Mouse (Mus musculus) gastrocnemius, postnatal 14 days (tissue): Measurements from ENCODE around the gene H2al1f. TPM values are rescaled to one million over a fixed set of nuclear protein-coding genes. Genes with fewer than 3 reads are reported as not detected.
"Not testable (repeated sequence)": the region's sequence is repeated elsewhere in the genome, so short reads cannot be mapped to it uniquely, and the experiment has no call there.

Source experiments
- DNase-seq: peaks from one replicate; pipeline ENCODE4 v3.0.0; 2021; ENCODE audit warnings: mixed read lengths
- intact Hi-C: fragments of 180-260 bp; cut with DNase I; formaldehyde crosslinking; loops from one replicate; pipeline ENCODE4 v1.15.1; 2025; ENCODE audit warnings: low total_unique reads
- long read RNA-seq, 2 experiments: library from polyadenylated mRNA; stranded (forward); transcript quantifications; one replicate each; pipeline ENCODE4 v2.0.0; 2021
- total RNA-seq, 2 experiments: library from RNA; stranded (reverse); gene quantifications; 2 replicates each; pipeline ENCODE4 v1.2.3; 2021

Gene H2al1f
- total RNA-seq: not detected
- long read RNA-seq, experiment 1: 0 reads
- long read RNA-seq, experiment 2: 0 reads

DNA sequence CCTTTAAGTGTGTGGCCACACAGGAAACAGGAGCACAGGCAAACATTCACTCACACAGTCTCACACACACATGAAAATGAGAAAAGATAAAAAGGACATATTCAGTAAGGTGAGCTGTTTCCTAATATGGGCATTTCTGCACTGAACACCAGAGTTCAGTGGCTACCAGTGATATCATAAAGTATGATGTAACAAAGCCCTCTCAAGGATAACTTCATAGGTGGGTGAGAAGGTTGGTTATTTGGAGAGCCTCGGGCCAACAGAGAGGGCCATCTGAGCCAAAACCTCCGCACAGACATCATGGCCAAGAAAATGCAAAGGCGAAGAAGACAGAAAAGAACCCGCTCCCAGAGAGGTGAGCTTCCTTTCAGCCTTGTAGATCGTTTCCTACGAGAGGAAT lies at the start of gene H2al1f:
Gene H2al1f, plus strand, starts transcription at position 301 of the 400 bp plus-strand sequence.
- intact Hi-C loops, DNase-seq: not testable (repeated sequence)

DNA sequence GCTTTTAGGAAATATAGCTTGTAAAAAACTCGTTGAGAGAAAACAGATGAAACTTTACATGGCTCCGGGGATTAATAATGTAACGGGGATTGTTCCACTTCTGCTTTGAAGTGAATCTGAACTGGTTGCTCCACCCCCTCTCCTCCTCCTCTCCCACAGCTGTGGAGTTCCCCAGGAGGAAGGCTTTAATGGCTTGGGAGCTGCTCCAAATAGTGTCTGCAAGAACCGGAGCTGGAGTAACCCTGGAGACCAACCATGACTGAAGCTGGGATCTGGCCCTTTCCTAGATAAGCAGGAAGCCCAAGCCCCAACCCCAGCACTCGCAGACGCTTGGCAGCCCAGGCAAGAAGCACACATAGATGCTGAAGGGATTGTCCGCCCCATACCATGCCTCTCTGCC lies 47.2 kb upstream of the H2al1f start:
- peak; percentile 42 for DNase-seq
- intact Hi-C loops: no loop called here

DNA sequence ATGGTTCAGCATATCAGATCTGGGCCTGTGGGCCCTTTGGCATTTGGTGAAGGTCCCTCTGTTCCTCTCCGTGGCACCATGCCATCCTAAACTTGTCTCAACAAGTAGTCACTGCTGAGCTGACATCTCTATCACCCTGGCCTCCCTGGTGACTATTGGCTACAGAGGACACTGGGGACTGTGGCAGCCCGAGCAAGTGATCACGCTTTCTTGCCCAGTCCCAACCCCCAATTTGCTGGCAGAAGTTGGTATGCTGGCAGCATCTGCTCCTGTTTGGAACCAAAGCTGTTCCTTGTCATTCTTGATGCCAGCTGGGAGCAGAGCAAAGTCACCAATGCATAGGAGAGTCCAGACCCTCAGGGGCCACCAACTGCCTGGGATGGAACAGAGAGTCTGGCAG lies 45.9 kb upstream of the H2al1f start:
- no peak for DNase-seq
- intact Hi-C loops: no loop called here

DNA sequence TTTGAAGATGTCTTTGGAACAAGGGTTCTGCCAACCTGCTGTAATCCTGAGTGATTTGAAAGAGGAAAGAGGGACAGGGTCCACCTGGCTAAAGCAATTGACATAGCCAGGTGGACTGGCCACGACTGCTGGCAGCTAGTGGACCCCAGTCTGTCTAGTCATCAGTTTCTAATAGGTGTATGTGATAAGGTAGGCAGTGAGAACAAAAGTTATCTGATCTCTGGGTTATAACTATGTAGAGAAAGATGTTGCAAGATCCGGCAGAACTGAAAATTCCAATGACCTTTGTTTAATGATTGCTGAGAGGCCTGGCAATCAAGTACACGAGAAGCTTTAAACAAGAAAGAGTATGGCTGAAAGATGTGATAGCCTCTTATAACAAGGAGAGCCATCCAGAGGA lies 41.8 kb upstream of the H2al1f start:
- intact Hi-C loops: no loop called here
- DNase-seq: no peak

DNA sequence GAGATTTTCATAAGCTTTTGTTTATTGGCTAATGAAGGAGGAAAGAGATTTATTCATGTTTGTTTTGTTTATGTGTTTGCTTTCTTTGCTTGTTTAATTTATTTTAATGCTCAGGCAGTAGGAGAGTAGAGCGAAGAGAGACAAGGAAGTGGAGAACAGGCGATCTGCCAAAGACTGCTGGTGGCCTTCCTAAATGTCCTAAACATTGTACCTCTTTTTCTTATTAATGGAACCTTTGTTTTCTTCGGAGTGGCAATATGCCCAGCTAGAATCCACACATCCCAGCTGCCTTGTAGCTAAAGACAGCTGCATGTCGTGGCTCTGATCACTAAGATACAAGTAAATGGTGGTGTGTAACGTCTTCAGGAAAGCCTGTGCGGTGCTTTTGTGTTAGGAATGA lies 37.9 kb upstream of the H2al1f start:
- DNase-seq: no peak
- intact Hi-C loops: no loop called here

DNA sequence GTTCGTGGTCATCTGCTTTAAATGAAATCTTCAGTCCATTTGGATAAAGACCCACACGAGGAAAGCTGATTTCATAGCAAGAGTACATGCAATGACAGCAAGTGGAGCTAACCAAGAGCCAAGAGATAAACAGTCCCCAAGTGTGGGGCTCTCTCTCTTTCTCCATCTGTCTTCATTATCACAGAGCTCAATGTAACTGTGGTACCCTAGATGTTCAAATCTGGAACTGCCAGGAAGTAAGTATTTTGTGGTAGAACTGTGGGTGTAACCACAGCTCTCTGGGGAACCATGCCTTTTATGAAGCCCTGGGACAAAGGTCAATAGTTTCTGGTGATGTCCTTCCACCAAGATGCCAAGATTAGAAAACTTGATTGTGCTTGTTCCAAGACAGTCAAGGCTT lies 34.2 kb upstream of the H2al1f start:
- intact Hi-C loops: no loop called here
- no peak for DNase-seq

DNA sequence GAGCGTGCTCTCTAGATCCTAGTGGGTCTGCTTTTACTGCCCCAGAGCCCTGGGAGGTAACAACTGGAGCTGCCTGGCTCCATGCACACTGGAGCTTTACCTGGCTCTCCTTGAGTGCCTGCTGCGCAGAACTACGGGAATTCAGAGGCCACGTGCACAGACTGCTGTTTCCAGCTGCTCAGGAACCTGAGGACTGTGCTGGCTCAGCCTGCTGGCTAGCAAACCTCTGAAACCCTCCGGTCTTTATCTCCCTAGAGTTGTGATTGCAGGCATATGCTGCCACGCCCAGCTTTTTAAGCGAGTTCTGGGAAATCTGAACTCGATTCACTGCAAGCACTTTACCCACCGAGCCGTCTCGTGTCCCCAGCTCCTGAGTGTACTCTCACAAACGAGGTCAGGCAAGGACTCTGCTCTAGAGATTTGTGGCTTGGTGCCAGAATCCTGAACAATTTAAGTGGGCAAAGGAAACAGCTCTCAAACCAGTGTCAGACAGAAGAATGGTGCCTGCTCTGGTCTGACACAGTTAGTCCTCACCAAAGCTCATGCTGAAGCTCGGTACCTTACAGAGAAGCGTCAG lies 26.6 kb upstream of the H2al1f start:
- peak; percentile 7 for DNase-seq
- intact Hi-C loops: no loop called here

DNA sequence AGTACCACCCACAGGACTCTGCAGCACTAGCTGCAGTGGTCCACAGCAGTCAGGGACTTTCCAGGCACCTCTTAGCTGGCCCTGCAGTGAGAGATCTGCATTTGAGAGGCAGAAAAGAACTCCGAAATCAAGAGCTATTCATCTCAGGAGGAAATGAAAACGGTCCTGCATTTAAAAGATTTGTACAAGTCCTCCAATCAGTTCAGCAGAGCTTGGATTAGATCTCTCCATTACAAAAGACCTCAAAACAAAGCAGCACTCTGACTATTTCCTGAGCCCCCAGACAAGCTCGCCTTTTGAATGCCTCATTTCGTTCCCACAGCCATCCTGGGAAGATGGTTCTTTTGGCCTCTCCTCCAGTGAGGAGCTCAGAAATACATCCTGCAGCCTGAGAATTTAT lies 25.7 kb upstream of the H2al1f start:
- DNase-seq: no peak
- intact Hi-C loops: no loop called here

DNA sequence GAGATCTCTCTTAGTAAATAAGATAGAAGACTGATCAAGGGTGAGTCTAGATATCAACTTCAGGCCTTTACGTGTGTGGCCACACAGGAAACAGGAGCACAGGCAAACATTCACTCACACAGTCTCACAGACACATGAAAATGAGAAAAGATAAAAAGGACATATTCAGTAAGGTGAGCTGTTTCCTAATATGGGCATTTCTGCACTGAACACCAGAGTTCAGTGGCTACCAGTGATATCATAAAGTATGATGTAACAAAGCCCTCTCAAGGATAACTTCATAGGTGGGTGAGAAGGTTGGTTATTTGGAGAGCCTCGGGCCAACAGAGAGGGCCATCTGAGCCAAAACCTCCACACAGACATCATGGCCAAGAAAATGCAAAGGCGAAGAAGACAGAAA lies 16.0 kb upstream of the H2al1f start, which contains the start of gene H2al1a:
Gene H2al1a, plus strand, starts transcription at position 301 of the 400 bp plus-strand sequence.
- intact Hi-C loops, DNase-seq: not testable (repeated sequence)

DNA sequence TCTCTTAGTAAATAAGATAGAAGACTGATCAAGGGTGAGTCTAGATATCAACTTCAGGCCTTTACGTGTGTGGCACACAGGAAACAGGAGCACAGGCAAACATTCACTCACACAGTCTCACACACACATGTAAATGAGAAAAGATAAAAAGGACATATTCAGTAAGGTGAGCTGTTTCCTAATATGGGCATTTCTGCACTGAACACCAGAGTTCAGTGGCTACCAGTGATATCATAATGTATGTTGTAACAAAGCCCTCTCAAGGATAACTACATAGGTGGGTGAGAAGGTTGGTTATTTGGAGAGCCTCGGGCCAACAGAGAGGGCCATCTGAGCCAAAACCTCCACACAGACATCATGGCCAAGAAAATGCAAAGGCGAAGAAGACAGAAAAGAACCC lies 12.8 kb upstream of the H2al1f start, which contains the start of gene H2al1b:
Gene H2al1b, plus strand, starts transcription at position 301 of the 400 bp plus-strand sequence.
- DNase-seq, intact Hi-C loops: not testable (repeated sequence)

DNA sequence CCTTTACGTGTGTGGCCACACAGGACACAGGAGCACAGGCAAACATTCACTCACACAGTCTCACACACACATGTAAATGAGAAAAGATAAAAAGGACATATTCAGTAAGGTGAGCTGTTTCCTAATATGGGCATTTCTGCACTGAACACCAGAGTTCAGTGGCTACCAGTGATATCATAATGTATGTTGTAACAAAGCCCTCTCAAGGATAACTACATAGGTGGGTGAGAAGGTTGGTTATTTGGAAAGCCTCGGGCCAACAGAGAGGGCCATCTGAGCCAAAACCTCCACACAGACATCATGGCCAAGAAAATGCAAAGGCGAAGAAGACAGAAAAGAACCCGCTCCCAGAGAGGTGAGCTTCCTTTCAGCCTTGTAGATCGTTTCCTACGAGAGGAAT lies 9.6 kb upstream of the H2al1f start, which contains the start of gene H2al1c:
Gene H2al1c, plus strand, starts transcription at position 301 of the 400 bp plus-strand sequence.
- DNase-seq, intact Hi-C loops: not testable (repeated sequence)

DNA sequence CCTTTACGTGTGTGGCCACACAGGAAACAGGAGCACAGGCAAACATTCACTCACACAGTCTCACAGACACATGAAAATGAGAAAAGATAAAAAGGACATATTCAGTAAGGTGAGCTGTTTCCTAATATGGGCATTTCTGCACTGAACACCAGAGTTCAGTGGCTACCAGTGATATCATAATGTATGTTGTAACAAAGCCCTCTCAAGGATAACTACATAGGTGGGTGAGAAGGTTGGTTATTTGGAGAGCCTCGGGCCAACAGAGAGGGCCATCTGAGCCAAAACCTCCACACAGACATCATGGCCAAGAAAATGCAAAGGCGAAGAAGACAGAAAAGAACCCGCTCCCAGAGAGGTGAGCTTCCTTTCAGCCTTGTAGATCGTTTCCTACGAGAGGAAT lies 6.4 kb upstream of the H2al1f start, which contains the start of gene H2al1d:
Gene H2al1d, plus strand, starts transcription at position 301 of the 400 bp plus-strand sequence.
- DNase-seq, intact Hi-C loops: not testable (repeated sequence)

DNA sequence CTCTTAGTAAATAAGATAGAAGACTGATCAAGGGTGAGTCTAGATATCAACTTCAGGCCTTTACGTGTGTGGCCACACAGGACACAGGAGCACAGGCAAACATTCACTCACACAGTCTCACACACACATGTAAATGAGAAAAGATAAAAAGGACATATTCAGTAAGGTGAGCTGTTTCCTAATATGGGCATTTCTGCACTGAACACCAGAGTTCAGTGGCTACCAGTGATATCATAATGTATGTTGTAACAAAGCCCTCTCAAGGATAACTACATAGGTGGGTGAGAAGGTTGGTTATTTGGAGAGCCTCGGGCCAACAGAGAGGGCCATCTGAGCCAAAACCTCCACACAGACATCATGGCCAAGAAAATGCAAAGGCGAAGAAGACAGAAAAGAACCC lies 3.3 kb upstream of the H2al1f start, which contains the start of gene H2al1e:
Gene H2al1e, plus strand, starts transcription at position 301 of the 400 bp plus-strand sequence.
- DNase-seq, intact Hi-C loops: not testable (repeated sequence)

DNA sequence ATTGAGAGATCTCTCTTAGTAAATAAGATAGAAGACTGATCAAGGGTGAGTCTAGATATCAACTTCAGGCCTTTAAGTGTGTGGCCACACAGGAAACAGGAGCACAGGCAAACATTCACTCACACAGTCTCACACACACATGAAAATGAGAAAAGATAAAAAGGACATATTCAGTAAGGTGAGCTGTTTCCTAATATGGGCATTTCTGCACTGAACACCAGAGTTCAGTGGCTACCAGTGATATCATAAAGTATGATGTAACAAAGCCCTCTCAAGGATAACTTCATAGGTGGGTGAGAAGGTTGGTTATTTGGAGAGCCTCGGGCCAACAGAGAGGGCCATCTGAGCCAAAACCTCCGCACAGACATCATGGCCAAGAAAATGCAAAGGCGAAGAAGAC lies 3.0 kb downstream of the H2al1f start, which contains the start of gene H2al1g:
Gene H2al1g, plus strand, starts transcription at position 301 of the 400 bp plus-strand sequence.
- DNase-seq, intact Hi-C loops: not testable (repeated sequence)

DNA sequence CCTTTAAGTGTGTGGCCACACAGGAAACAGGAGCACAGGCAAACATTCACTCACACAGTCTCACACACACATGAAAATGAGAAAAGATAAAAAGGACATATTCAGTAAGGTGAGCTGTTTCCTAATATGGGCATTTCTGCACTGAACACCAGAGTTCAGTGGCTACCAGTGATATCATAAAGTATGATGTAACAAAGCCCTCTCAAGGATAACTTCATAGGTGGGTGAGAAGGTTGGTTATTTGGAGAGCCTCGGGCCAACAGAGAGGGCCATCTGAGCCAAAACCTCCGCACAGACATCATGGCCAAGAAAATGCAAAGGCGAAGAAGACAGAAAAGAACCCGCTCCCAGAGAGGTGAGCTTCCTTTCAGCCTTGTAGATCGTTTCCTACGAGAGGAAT lies 6.2 kb downstream of the H2al1f start, which contains the start of gene H2al1h:
Gene H2al1h, plus strand, starts transcription at position 301 of the 400 bp plus-strand sequence.
- intact Hi-C loops, DNase-seq: not testable (repeated sequence)

DNA sequence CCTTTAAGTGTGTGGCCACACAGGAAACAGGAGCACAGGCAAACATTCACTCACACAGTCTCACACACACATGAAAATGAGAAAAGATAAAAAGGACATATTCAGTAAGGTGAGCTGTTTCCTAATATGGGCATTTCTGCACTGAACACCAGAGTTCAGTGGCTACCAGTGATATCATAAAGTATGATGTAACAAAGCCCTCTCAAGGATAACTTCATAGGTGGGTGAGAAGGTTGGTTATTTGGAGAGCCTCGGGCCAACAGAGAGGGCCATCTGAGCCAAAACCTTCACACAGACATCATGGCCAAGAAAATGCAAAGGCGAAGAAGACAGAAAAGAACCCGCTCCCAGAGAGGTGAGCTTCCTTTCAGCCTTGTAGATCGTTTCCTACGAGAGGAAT lies 9.4 kb downstream of the H2al1f start, which contains the start of gene H2al1i:
Gene H2al1i, plus strand, starts transcription at position 301 of the 400 bp plus-strand sequence.
- DNase-seq, intact Hi-C loops: not testable (repeated sequence)

DNA sequence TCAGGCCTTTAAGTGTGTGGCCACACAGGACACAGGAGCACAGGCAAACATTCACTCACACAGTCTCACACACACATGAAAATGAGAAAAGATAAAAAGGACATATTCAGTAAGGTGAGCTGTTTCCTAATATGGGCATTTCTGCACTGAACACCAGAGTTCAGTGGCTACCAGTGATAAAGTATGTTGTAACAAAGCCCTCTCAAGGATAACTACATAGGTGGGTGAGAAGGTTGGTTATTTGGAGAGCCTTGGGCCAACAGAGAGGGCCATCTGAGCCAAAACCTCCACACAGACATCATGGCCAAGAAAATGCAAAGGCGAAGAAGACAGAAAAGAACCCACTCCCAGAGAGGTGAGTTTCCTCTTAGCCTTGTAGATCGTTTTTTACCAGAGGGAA lies 12.6 kb downstream of the H2al1f start, which contains the start of gene H2al1j:
Gene H2al1j, plus strand, starts transcription at position 301 of the 400 bp plus-strand sequence.
- DNase-seq, intact Hi-C loops: not testable (repeated sequence)

DNA sequence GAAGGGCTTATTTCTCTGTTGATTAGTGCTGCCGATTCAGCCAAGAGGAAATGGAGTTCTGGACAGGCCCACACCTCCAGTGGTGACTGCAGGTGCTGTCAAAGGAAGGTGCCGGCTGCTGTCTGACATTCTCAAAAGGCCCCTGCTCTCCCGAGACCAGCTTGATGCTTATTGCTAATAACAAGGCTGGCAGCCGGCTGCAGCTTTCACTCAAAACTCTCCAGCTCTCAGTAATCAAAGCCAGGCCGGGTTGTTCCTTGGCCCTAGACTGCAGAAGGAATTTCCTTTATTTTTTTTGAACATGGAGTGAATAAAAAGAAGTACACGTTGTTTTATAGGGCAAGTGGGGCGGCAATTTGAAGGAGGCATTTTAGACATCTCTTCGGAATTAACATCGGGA lies 30.8 kb downstream of the H2al1f start:
- intact Hi-C loops: no loop called here
- no peak for DNase-seq

DNA sequence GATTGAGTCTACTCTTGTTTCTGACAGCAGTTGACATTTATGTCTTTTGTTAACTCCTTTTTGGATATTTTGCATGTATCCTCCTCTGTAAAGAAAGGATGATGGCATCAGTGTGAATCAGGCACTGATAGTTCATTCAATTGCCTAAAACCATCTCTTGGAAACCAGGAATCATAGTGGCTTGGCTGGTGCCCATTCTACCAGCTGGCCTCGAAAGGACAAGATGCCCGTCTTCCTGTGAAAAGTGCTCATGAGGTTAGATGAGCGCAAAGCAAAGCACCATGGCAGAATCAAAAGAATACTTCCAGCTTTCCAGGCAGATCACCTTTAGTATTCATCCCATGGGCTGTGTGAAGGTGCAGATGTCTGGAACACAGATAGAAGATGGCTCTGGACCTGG lies 31.8 kb downstream of the H2al1f start:
- DNase-seq: no peak
- intact Hi-C loops: no loop called here

DNA sequence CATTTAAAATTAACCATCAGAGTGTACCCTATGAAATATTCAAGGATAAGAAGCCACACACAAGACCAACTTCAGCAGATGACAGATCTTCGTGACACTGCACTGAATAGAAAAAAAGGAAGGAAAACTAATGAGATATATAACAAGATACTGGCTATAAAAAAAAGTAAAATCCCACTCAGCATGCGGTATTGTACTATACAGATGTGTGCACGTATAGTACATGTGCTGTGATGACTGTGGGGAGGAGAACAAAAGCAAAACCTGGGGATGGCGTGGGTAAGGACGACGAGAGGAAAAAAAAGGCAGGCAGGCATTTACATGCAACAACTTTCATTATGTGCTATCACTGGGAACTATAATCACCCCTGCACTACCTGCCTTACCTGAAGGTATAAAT lies 45.9 kb downstream of the H2al1f start:
- intact Hi-C loops: no loop called here

DNA sequence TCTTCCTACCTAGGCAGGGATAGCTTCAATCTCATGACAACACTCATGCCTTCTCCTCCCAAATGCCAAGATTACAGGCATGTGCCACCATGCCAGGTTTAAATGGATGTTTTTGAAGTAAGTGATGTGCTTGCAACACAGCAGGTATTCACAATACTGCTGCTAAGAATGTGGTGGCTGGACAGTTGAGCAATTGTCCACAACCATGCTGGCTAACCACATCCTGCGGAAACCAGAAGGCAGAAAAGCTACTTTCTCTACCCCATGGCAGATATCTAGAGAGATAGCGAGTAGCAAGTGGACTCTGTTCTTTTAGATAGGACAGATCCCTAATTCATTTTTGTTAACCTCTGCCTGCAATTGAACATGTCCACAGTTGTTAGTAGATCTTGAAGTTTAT lies 46.3 kb downstream of the H2al1f start:
- DNase-seq: no peak
- intact Hi-C loops: no loop called here

More for the DNA sequence above, 45.9 kb downstream of the H2al1f start:
- DNase-seq: no peak
